Mouse (Mus musculus) natural killer cell, adult 2 months (primary cell): ENCODE results near the gene Tpcn1.

ENCODE experiments used
- DNase-seq, 2 experiments: peaks; one replicate each; pipeline ENCODE4 v3.0.0; 2022; ENCODE audit warnings: low spot score in 2 of 2

Tpcn1 gene

GRCm38 (mm10) chr5:120588569-120589094, at the start of gene Tpcn1, which contains the start of gene Iqcd:
Gene Tpcn1, minus strand, starts transcription at chr5:120588673.
Gene Iqcd, plus strand, starts transcription at chr5:120589016.
- peak; percentile 98 for DNase-seq

GRCm38 (mm10) chr5:120635633-120636032, 47.2 kb upstream of the Tpcn1 start:
- no peak for DNase-seq

GRCm38 (mm10) chr5:120634860-120635259, 46.4 kb upstream of the Tpcn1 start:
- DNase-seq, result no peak

GRCm38 (mm10) chr5:120634131-120634530, 45.7 kb upstream of the Tpcn1 start, which contains the start of gene Cfap73:
Gene Cfap73, minus strand, starts transcription at chr5:120634235.
- no peak for DNase-seq

- DNase-seq, result no peak
These were observed 43.4 kb upstream of the Tpcn1 start for GRCm38 (mm10) chr5:120631892-120632291.

GRCm38 (mm10) chr5:120631128-120631527, 42.7 kb upstream of the Tpcn1 start:
- DNase-seq, result no peak

GRCm38 (mm10) chr5:120628624-120629023, 40.2 kb upstream of the Tpcn1 start:
- no peak for DNase-seq

- no peak for DNase-seq
These were observed 39.2 kb upstream of the Tpcn1 start for GRCm38 (mm10) chr5:120627515-120628300.

- DNase-seq, result peak in 1 of 2 experiments; percentile 39
These were observed 37.9 kb upstream of the Tpcn1 start for GRCm38 (mm10) chr5:120626399-120626798.

- DNase-seq, result no peak
These were observed 36.0 kb upstream of the Tpcn1 start for GRCm38 (mm10) chr5:120624427-120624826.

- peak in 1 of 2 experiments; percentile 61 for DNase-seq
These were observed 33.9 kb upstream of the Tpcn1 start for GRCm38 (mm10) chr5:120622198-120622851.

- DNase-seq, result no peak
These were observed 33.3 kb upstream of the Tpcn1 start for GRCm38 (mm10) chr5:120621846-120622197.

- peak in 1 of 2 experiments; percentile 71 for DNase-seq
These were observed 32.7 kb upstream of the Tpcn1 start for GRCm38 (mm10) chr5:120621078-120621765.

GRCm38 (mm10) chr5:120620375-120621077, 32.1 kb upstream of the Tpcn1 start:
- peak; percentile 77 to 90 for DNase-seq

- peak; percentile 51 to 76 for DNase-seq
These were observed 30.7 kb upstream of the Tpcn1 start for GRCm38 (mm10) chr5:120619201-120619600.

GRCm38 (mm10) chr5:120618778-120619177, 30.3 kb upstream of the Tpcn1 start:
- DNase-seq, result no peak

- DNase-seq, result peak; percentile 40 to 65
These were observed 27.4 kb upstream of the Tpcn1 start for GRCm38 (mm10) chr5:120615903-120616302.

GRCm38 (mm10) chr5:120612822-120613604, 24.5 kb upstream of the Tpcn1 start:
- DNase-seq, result peak; percentile 100

- peak; percentile 98 to 99 for DNase-seq
These were observed 24.0 kb upstream of the Tpcn1 start, which contains the start of the genes Rita1 and Ddx54 for GRCm38 (mm10) chr5:120612442-120612821. Gene Rita1, minus strand, starts transcription at chr5:120612589. Gene Ddx54, plus strand, starts transcription at chr5:120612739.

GRCm38 (mm10) chr5:120611416-120611815, 22.9 kb upstream of the Tpcn1 start:
- no peak for DNase-seq

- DNase-seq, result no peak
These were observed 22.4 kb upstream of the Tpcn1 start for GRCm38 (mm10) chr5:120610906-120611305.
